ENCODE assay signal across 15 mouse cellular contexts in genomic region chr14:36525591-36526037, GRCm38 (mm10).
DNase-seq lines count a peak whose midpoint lies in the region; ATAC-seq and TF ChIP-seq lines count a peak whose summit lies in the region.
"Had no signal": no experiment of that assay in that cellular context is flagged by ENCODE, and none has a peak within 500 bp of the region (broad histone marks: within the 10 kb centered on the region; RNA-seq: fewer than 3 reads in every experiment).

No protein-coding gene starts in this region.

- no peak overlapping the region for H3K27ac ChIP-seq in forebrain, embryonic 14.5 days (ENCODE audit: low read depth, low read length)
- H3K27ac ChIP-seq in forebrain, embryonic 10.5 days: no peak overlapping the region
- H3K27ac ChIP-seq in midbrain, embryonic 16.5 days (ENCODE audit: low read length): no peak overlapping the region; the same call in 1 of the 2 replicates
- no peak overlapping the region for H3K27ac ChIP-seq in midbrain, embryonic 11.5 days (ENCODE audit: low read depth, low read length)
- peak overlapping the region; percentile 75 for H3K27ac ChIP-seq in left cerebral cortex, adult 2 months
- H3K27ac ChIP-seq: liver, embryonic 12.5 days; midbrain, embryonic 12.5 days; neural tube, embryonic 13.5 days had no signal

- no peak overlapping the region for H3K4me3 ChIP-seq in forebrain, embryonic 14.5 days (ENCODE audit: low read depth, low read length)
- H3K4me3 ChIP-seq in forebrain, embryonic 10.5 days: no peak overlapping the region
- no peak overlapping the region for H3K4me3 ChIP-seq in midbrain, embryonic 16.5 days (ENCODE audit: low read depth, low read length)
- no peak overlapping the region for H3K4me3 ChIP-seq in midbrain, embryonic 11.5 days (ENCODE audit: low read depth, low read length)
- no peak overlapping the region for H3K4me3 ChIP-seq in left cerebral cortex, adult 2 months
- H3K4me3 ChIP-seq: liver, embryonic 12.5 days; midbrain, embryonic 12.5 days; neural tube, embryonic 13.5 days had no signal

- no peaks in the 10 kb centered on the region for H3K9me3 ChIP-seq in forebrain, embryonic 14.5 days (replicated peaks; ENCODE audit: control insufficient read depth, low read length)
- H3K9me3 ChIP-seq in forebrain, embryonic 10.5 days: no peaks in the 10 kb centered on the region
- no peaks in the 10 kb centered on the region for H3K9me3 ChIP-seq in midbrain, embryonic 16.5 days (replicated peaks; ENCODE audit: control insufficient read depth, low read length, poor library complexity, severe bottlenecking)
- no peaks in the 10 kb centered on the region for H3K9me3 ChIP-seq in midbrain, embryonic 11.5 days (ENCODE audit: control insufficient read depth, low read length)
- H3K9me3 ChIP-seq: liver, embryonic 12.5 days; midbrain, embryonic 12.5 days; neural tube, embryonic 13.5 days had no signal

- no peaks in the 10 kb centered on the region for H3K4me1 ChIP-seq in forebrain, embryonic 14.5 days (ENCODE audit: control insufficient read depth, insufficient read depth, low read length)
- no peaks in the 10 kb centered on the region for H3K4me1 ChIP-seq in forebrain, embryonic 10.5 days
- no peaks in the 10 kb centered on the region for H3K4me1 ChIP-seq in midbrain, embryonic 16.5 days (ENCODE audit: control insufficient read depth, insufficient read depth, low read length)
- H3K4me1 ChIP-seq in midbrain, embryonic 11.5 days (ENCODE audit: control insufficient read depth, insufficient read depth, low read length): no peaks in the 10 kb centered on the region
- H3K4me1 ChIP-seq: liver, embryonic 12.5 days; midbrain, embryonic 12.5 days; neural tube, embryonic 13.5 days had no signal

- intact Hi-C loops in left cerebral cortex, adult 2 months (cut with DNase I): loop anchor here (5.0 kb wide), 2 partner anchors 198 to 533 kb away; no protein-coding TSS in a partner anchor

- no peak for ATAC-seq in forebrain, embryonic 14.5 days
- ATAC-seq in midbrain, embryonic 16.5 days: peak; percentile 60; the same call in 1 of the 2 replicates
- ATAC-seq in midbrain, embryonic 11.5 days (ENCODE audit: low FRiP score): no peak
- no peak for ATAC-seq in megakaryocyte progenitor cell, adult 5-6 weeks (replicated peaks; ENCODE audit: poor library complexity)
- ATAC-seq: intestine, embryonic 16.5 days; liver, embryonic 12.5 days; lung, postnatal 0 days had no signal

- peak; percentile 1 for DNase-seq in forebrain, embryonic 14.5 days (ENCODE audit: low spot score)
- DNase-seq in forebrain, embryonic 10.5 days (ENCODE audit: extremely low spot score, low spot score): no peak
- no peak for DNase-seq in midbrain, embryonic 11.5 days (ENCODE audit: low spot score, missing footprints)
- peak; percentile 26 to 38 for DNase-seq in left cerebral cortex, adult 2 months (ENCODE audit: extremely low spot score in 1 of 2, low spot score in 2 of 2)
- no peak for DNase-seq in thymus, postnatal 14 days
- DNase-seq in spleen, postnatal 10 days (ENCODE audit: low spot score in 2 of 2): no peak
- DNase-seq: adrenal gland, postnatal 10 days; kidney, postnatal 4 days had no signal

- H3K9ac ChIP-seq in forebrain, embryonic 14.5 days (ENCODE audit: low read length): no peak overlapping the region
- no peak overlapping the region for H3K9ac ChIP-seq in midbrain, embryonic 16.5 days (ENCODE audit: low read depth, low read length)
- H3K9ac ChIP-seq in midbrain, embryonic 11.5 days (ENCODE audit: low read length): no peak overlapping the region
- H3K9ac ChIP-seq: liver, embryonic 12.5 days; midbrain, embryonic 12.5 days; neural tube, embryonic 13.5 days had no signal

- H3K4me2 ChIP-seq in forebrain, embryonic 14.5 days (ENCODE audit: low read length): no peak overlapping the region
- no peak overlapping the region for H3K4me2 ChIP-seq in midbrain, embryonic 16.5 days (ENCODE audit: low read length)
- no peak overlapping the region for H3K4me2 ChIP-seq in midbrain, embryonic 11.5 days
- H3K4me2 ChIP-seq: liver, embryonic 12.5 days; midbrain, embryonic 12.5 days; neural tube, embryonic 13.5 days had no signal

- no peaks in the 10 kb centered on the region for H3K27me3 ChIP-seq in forebrain, embryonic 14.5 days (replicated peaks; ENCODE audit: control insufficient read depth, insufficient read depth, low read length)
- H3K27me3 ChIP-seq in forebrain, embryonic 10.5 days (ENCODE audit: poor library complexity, severe bottlenecking): no peaks in the 10 kb centered on the region
- H3K27me3 ChIP-seq in midbrain, embryonic 16.5 days (ENCODE audit: control insufficient read depth, insufficient read depth, low read depth, low read length): no peaks in the 10 kb centered on the region
- no peaks in the 10 kb centered on the region for H3K27me3 ChIP-seq in midbrain, embryonic 11.5 days (ENCODE audit: control insufficient read depth, insufficient read depth, low read length)
- H3K27me3 ChIP-seq: liver, embryonic 12.5 days; midbrain, embryonic 12.5 days; neural tube, embryonic 13.5 days had no signal

- TF ChIP-seq CTCF in left cerebral cortex, adult 2 months (IDR thresholded peaks at IDR 0.05): no peak

- no peaks in the 10 kb centered on the region for H3K36me3 ChIP-seq in forebrain, embryonic 14.5 days (ENCODE audit: control insufficient read depth, insufficient read depth, low read length)
- H3K36me3 ChIP-seq in forebrain, embryonic 10.5 days (replicated peaks): no peaks in the 10 kb centered on the region
- H3K36me3 ChIP-seq in midbrain, embryonic 16.5 days (ENCODE audit: control insufficient read depth, insufficient read depth, low read length): no peaks in the 10 kb centered on the region
- H3K36me3 ChIP-seq in midbrain, embryonic 11.5 days (ENCODE audit: control insufficient read depth, insufficient read depth, low read length): no peaks in the 10 kb centered on the region
- H3K36me3 ChIP-seq: liver, embryonic 12.5 days; midbrain, embryonic 12.5 days; neural tube, embryonic 13.5 days had no signal

Comparison
In these comparisons a context has a peak if more than half of its experiments do, and no peak if none do; other contexts are left out.
1. DNase-seq: peak in forebrain, embryonic 14.5 days (single experiment) and left cerebral cortex, adult 2 months (2 of 2); none in forebrain, embryonic 10.5 days (single experiment), midbrain, embryonic 11.5 days (single experiment), thymus, postnatal 14 days (single experiment) and spleen, postnatal 10 days (0 of 2).